ENCODE assay signal across 8 mouse cellular contexts in genomic region chr2:127008469-127008998, GRCm38 (mm10). TPM values are rescaled to one million over a fixed set of nuclear protein-coding genes. Genes with fewer than 3 reads are reported as not detected.
DNase-seq lines count a peak whose midpoint lies in the region; ATAC-seq lines count a peak whose summit lies in the region.

Ap4e1 (plus strand) TSS chr2:127008717.

- peaks cover 26% of the 10 kb centered on the region for H3K36me3 ChIP-seq in heart, embryonic 13.5 days
- peaks cover 14% of the 10 kb centered on the region for H3K36me3 ChIP-seq in liver, embryonic 12.5 days
- H3K36me3 ChIP-seq in stomach, embryonic 15.5 days = peaks cover 8% of the 10 kb centered on the region; the same call in 1 of the 2 replicates

- peak within 1 kb of the TSS; percentile 84 for H3K27ac ChIP-seq in heart, embryonic 13.5 days (replicated peaks)
- H3K27ac ChIP-seq in liver, embryonic 12.5 days = peak within 1 kb of the TSS; percentile 73
- H3K27ac ChIP-seq in stomach, embryonic 15.5 days = peak within 1 kb of the TSS; percentile 84

- H3K4me3 ChIP-seq in heart, embryonic 13.5 days = peak within 1 kb of the TSS; percentile 88
- peak within 1 kb of the TSS; percentile 78 for H3K4me3 ChIP-seq in liver, embryonic 12.5 days
- peak within 1 kb of the TSS; percentile 92 for H3K4me3 ChIP-seq in stomach, embryonic 15.5 days (replicated peaks)

- H3K4me2 ChIP-seq in heart, embryonic 13.5 days = peak within 1 kb of the TSS; percentile 84
- H3K4me2 ChIP-seq in liver, embryonic 12.5 days = peak within 1 kb of the TSS; percentile 82
- H3K4me2 ChIP-seq in stomach, embryonic 15.5 days = peak within 1 kb of the TSS; percentile 71

- no peaks in the 10 kb centered on the region for H3K9me3 ChIP-seq in heart, embryonic 13.5 days
- no peaks in the 10 kb centered on the region for H3K9me3 ChIP-seq in liver, embryonic 12.5 days (replicated peaks)
- no peaks in the 10 kb centered on the region for H3K9me3 ChIP-seq in stomach, embryonic 15.5 days

- H3K9ac ChIP-seq in heart, embryonic 13.5 days = peak within 1 kb of the TSS; percentile 93
- peak within 1 kb of the TSS; percentile 82 for H3K9ac ChIP-seq in liver, embryonic 12.5 days
- H3K9ac ChIP-seq in stomach, embryonic 15.5 days = peak within 1 kb of the TSS; percentile 95

- peak; percentile 92 for DNase-seq in CD4-positive helper T cell, adult 2 months (ENCODE audit: low read depth, low spot score)
- DNase-seq in brain, embryonic 18.5 days (ENCODE audit: low read depth, low spot score) = peak; percentile 82
- peak; percentile 97 for DNase-seq in kidney, postnatal 10 days
- peak; percentile 94 to 95 for DNase-seq in natural killer cell, adult 2 months (ENCODE audit: low spot score in 2 of 2)

- peaks cover 21% of the 10 kb centered on the region for H3K4me1 ChIP-seq in heart, embryonic 13.5 days
- H3K4me1 ChIP-seq in liver, embryonic 12.5 days = peaks cover 15% of the 10 kb centered on the region
- H3K4me1 ChIP-seq in stomach, embryonic 15.5 days = 0 out of 2 replicates have a peak, but pooled peaks cover 5% of the 10 kb centered on the region

- 1% methylated on average over 40 of the region's 40 CpGs for WGBS in heart, embryonic 13.5 days
- under 1% methylated on average over 40 of the region's 40 CpGs for WGBS in liver, embryonic 12.5 days (ENCODE audit: insufficient replicate concordance)
- under 1% methylated on average over 35 of the region's 40 CpGs for WGBS in stomach, embryonic 15.5 days

- ATAC-seq in erythroid progenitor cell, adult 5-6 weeks (replicated peaks; ENCODE audit: low FRiP score, poor library complexity, severe bottlenecking) = peak; percentile 90
- peak; percentile 51; the same call in 1 of the 2 replicates for ATAC-seq in heart, embryonic 13.5 days (ENCODE audit: extremely low read depth, insufficient number of reproducible peaks, low FRiP score, low TSS enrichment)
- ATAC-seq in liver, embryonic 12.5 days = peak; percentile 85
- peak; percentile 83 for ATAC-seq in stomach, embryonic 15.5 days (ENCODE audit: insufficient read depth, low FRiP score, low read depth)

- H3K27me3 ChIP-seq in heart, embryonic 13.5 days (replicated peaks) = no peaks in the 10 kb centered on the region; the same call in 1 of the 2 replicates
- H3K27me3 ChIP-seq in liver, embryonic 12.5 days (replicated peaks) = no peaks in the 10 kb centered on the region
- no peaks in the 10 kb centered on the region for H3K27me3 ChIP-seq in stomach, embryonic 15.5 days (replicated peaks)

RNA-seq across cellular contexts. Expression of gene Ap4e1, which starts in this region (rescaled TPM):
- 6.7 and 7.6 TPM in 2 replicates for total RNA-seq in erythroid progenitor cell, adult 5-6 weeks (2015; ENCODE audit: low replicate concordance)
- total RNA-seq in erythroid progenitor cell, adult 5-6 weeks (2017; ENCODE audit: low replicate concordance) = 9.2 and 17.2 TPM in 2 replicates
- polyA plus RNA-seq in heart, embryonic 13.5 days (2015; fragmentation: Nextera tagmentation; extraction: Ambion mirVana) = 7.6 and 8.2 TPM in 2 replicates
- 9.0 and 9.6 TPM in 2 replicates for polyA plus RNA-seq in liver, embryonic 12.5 days (2016; fragmentation: Nextera tagmentation; extraction: Ambion mirVana)
- polyA plus RNA-seq in stomach, embryonic 15.5 days (2015; fragmentation: Nextera tagmentation; extraction: Ambion mirVana) = 9.6 and 9.9 TPM in 2 replicates

Comparison
In these comparisons a context has a peak if more than half of its experiments do, and no peak if none do; other contexts are left out.
1. Peak in every context shown above with its lines: DNase-seq, ATAC-seq, H3K4me3 ChIP-seq and H3K27ac ChIP-seq.